In genomic region chr17:52920519-52921106, GRCm38 (mm10) we compare ENCODE assay signal across 19 mouse cellular contexts.
DNase-seq lines count a peak whose midpoint lies in the region; ATAC-seq lines count a peak whose summit lies in the region.
"Had no signal": no experiment of that assay in that cellular context is flagged by ENCODE, and none has a peak within 500 bp of the region (broad histone marks: within the 10 kb centered on the region; RNA-seq: fewer than 3 reads in every experiment).

No protein-coding gene starts in this region.

- no peaks in the 10 kb centered on the region for H3K4me1 ChIP-seq in forebrain, embryonic 13.5 days
- no peaks in the 10 kb centered on the region for H3K4me1 ChIP-seq in forebrain, embryonic 15.5 days
- H3K4me1 ChIP-seq: limb, embryonic 15.5 days; neural tube, embryonic 13.5 days had no signal

- DNase-seq in frontal cortex, postnatal 14 days (ENCODE audit: low spot score in 2 of 2), result peak; percentile 7 to 15
- peak; percentile 30 to 79 for DNase-seq in layer of hippocampus, postnatal 14 days (ENCODE audit: low spot score in 2 of 2)
- DNase-seq in right cerebral cortex, adult 2 months (ENCODE audit: low spot score in 2 of 2), result peak; percentile 20 to 38
- no peak for DNase-seq in heart, adult 8-10 months (ENCODE audit: low spot score)
- DNase-seq in cerebellum, adult 8-10 months, result no peak
- DNase-seq: adrenal gland, postnatal 14 days; cerebellum, postnatal 36 days; heart, postnatal 14 days; kidney, postnatal 4 days; lung, adult 18-20 months; thymus, postnatal 4 days had no signal

- H3K9me3 ChIP-seq in forebrain, embryonic 13.5 days (replicated peaks), result peaks cover 4% of the 10 kb centered on the region; the same call in 1 of the 2 replicates
- no peaks in the 10 kb centered on the region for H3K9me3 ChIP-seq in forebrain, embryonic 15.5 days
- H3K9me3 ChIP-seq: limb, embryonic 15.5 days; neural tube, embryonic 13.5 days had no signal

- no peak overlapping the region for H3K9ac ChIP-seq in forebrain, embryonic 13.5 days
- no peak overlapping the region for H3K9ac ChIP-seq in forebrain, embryonic 15.5 days (replicated peaks)
- H3K9ac ChIP-seq: hindbrain, embryonic 14.5 days; limb, embryonic 15.5 days; neural tube, embryonic 13.5 days had no signal

- 79% methylated on average over 3 of the region's 3 CpGs for WGBS in forebrain, embryonic 13.5 days
- 61% methylated on average over 3 of the region's 3 CpGs for WGBS in forebrain, embryonic 15.5 days

- H3K4me2 ChIP-seq in forebrain, embryonic 13.5 days, result no peak overlapping the region
- no peak overlapping the region for H3K4me2 ChIP-seq in forebrain, embryonic 15.5 days (replicated peaks)
- H3K4me2 ChIP-seq: hindbrain, embryonic 14.5 days; limb, embryonic 15.5 days; neural tube, embryonic 13.5 days had no signal

- no peak overlapping the region for H3K4me3 ChIP-seq in forebrain, embryonic 13.5 days
- no peak overlapping the region for H3K4me3 ChIP-seq in forebrain, embryonic 15.5 days
- H3K4me3 ChIP-seq: limb, embryonic 15.5 days; neural tube, embryonic 13.5 days had no signal

- H3K36me3 ChIP-seq in forebrain, embryonic 13.5 days (ENCODE audit: poor library complexity, severe bottlenecking), result no peaks in the 10 kb centered on the region
- H3K36me3 ChIP-seq in forebrain, embryonic 15.5 days, result no peaks in the 10 kb centered on the region
- H3K36me3 ChIP-seq: limb, embryonic 15.5 days; neural tube, embryonic 13.5 days had no signal

- ATAC-seq in forebrain, embryonic 13.5 days, result peak; percentile 38; the same call in 1 of the 2 replicates
- no peak; the same call in 1 of the 2 replicates for ATAC-seq in forebrain, embryonic 15.5 days (replicated peaks)
- ATAC-seq in cerebellum, adult (ENCODE audit: insufficient number of reproducible peaks, low FRiP score, low TSS enrichment), result no peak
- ATAC-seq: intestine, postnatal 0 days; midbrain, embryonic 16.5 days had no signal

- no peaks in the 10 kb centered on the region for H3K27me3 ChIP-seq in forebrain, embryonic 13.5 days
- H3K27me3 ChIP-seq in forebrain, embryonic 15.5 days, result no peaks in the 10 kb centered on the region
- H3K27me3 ChIP-seq: limb, embryonic 15.5 days; neural tube, embryonic 13.5 days had no signal

- H3K27ac ChIP-seq in forebrain, embryonic 13.5 days, result no peak overlapping the region
- H3K27ac ChIP-seq in forebrain, embryonic 15.5 days (replicated peaks), result no peak overlapping the region
- H3K27ac ChIP-seq: hindbrain, embryonic 14.5 days; limb, embryonic 15.5 days; neural tube, embryonic 13.5 days had no signal

Comparison
In these comparisons a context has a peak if more than half of its experiments do, and no peak if none do; other contexts are left out.
1. DNase-seq: peak in frontal cortex, postnatal 14 days (2 of 2), layer of hippocampus, postnatal 14 days (2 of 2) and right cerebral cortex, adult 2 months (2 of 2); none in heart, adult 8-10 months (single experiment) and cerebellum, adult 8-10 months (single experiment).